Mouse (Mus musculus) splenic B cell, adult 2 months (primary cell): ENCODE data around the gene Mog.

Source experiments
- DNase-seq: peaks from one replicate; pipeline ENCODE4 v3.0.0-alpha.2; 2011; ENCODE audit warnings: low read depth, low spot score
- H3K27me3 ChIP-seq: 2 replicates; pipeline ENCODE4 v1.6.1; 2012; ENCODE audit warnings: mild to moderate bottlenecking, low read length, moderate library complexity, mixed read lengths; ENCODE audit not compliant: control insufficient read depth, poor library complexity, insufficient read depth, severe bottlenecking
- H3K36me3 ChIP-seq: 2 replicates; pipeline ENCODE4 v1.6.1; 2012; ENCODE audit warnings: mild to moderate bottlenecking, low read length, moderate library complexity, mixed read lengths; ENCODE audit not compliant: control insufficient read depth, poor library complexity, insufficient read depth, severe bottlenecking

Mog gene

GRCm38 (mm10) chr17:37022628-37023576 is at the start of gene Mog:
Gene Mog, minus strand, starts transcription at chr17:37023398.
- H3K36me3 ChIP-seq: no peaks in the 10 kb centered on the region
- no peaks in the 10 kb centered on the region for H3K27me3 ChIP-seq
- peak; percentile 45 for DNase-seq

GRCm38 (mm10) chr17:37072730-37073276 is 49.6 kb upstream of the Mog start:
- H3K27me3 ChIP-seq: no peaks in the 10 kb centered on the region
- H3K36me3 ChIP-seq: no peaks in the 10 kb centered on the region
- DNase-seq: no peak

- Histone ChIP-seq H3K36me3 (no peaks in the 10 kb centered on the region), H3K27me3 (no peaks in the 10 kb centered on the region)
- DNase-seq: no peak
Measured at GRCm38 (mm10) chr17:37072080-37072729, 49.0 kb upstream of the Mog start.

DNA sequence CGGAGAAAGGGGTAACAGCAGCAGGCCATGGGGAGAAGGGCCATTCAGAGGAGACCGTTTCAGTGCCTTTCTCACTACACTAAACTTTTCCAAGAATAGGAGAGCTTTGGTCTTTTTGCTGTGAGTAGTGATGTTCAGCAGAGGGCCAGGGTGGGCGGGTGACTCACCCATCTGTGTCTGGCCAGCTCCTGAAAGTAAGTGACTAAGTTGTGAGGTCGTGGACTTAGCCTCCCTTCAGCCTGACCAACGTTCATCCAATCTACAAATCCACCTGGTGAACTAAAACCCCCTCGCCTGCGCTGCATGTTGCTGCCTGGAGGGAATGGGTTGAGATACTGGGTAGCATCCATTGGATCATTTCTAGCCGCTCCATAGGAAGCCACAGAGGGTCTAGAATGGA is 46.9 kb upstream of the Mog start:
- Histone ChIP-seq H3K36me3 (no peaks in the 10 kb centered on the region), H3K27me3 (no peaks in the 10 kb centered on the region)
- no peak for DNase-seq

DNA sequence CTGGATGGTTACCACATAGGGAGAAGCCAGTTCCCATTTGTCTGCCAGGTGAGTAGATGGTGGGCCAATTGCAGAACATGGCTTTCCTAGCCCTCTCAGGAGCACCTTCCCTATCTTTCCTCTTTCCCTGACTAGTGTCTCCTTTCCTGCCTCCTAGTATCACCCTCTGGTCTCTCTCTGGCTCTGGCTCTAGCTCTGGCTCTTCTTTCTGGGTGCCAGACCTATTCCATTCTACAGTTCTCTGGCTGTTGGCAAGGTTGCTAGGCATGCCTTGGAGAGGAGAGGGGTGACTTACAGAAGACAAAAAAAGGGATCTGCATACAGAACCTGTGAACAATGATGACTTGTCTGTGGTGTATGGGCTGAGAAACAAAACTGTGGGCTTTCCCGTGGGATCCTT is 44.7 kb upstream of the Mog start:
- no peaks in the 10 kb centered on the region for H3K27me3 ChIP-seq
- DNase-seq: no peak

GRCm38 (mm10) chr17:37065993-37066392 is 42.8 kb upstream of the Mog start:
- Histone ChIP-seq H3K36me3 (0 out of 2 replicates have a peak, but pooled peaks cover 2% of the 10 kb centered on the region), H3K27me3 (no peaks in the 10 kb centered on the region)
- DNase-seq: no peak

More for the DNA sequence above, 44.7 kb upstream of the Mog start:
- H3K36me3 ChIP-seq: 0 out of 2 replicates have a peak, but pooled peaks cover 2% of the 10 kb centered on the region

GRCm38 (mm10) chr17:37063686-37064495 is 40.7 kb upstream of the Mog start:
- H3K36me3 ChIP-seq: 0 out of 2 replicates have a peak, but pooled peaks cover 2% of the 10 kb centered on the region
- no peak for DNase-seq

GRCm38 (mm10) chr17:37063063-37063462 is 39.9 kb upstream of the Mog start:
- Histone ChIP-seq H3K27me3 (no peaks in the 10 kb centered on the region), H3K36me3 (0 out of 2 replicates have a peak, but pooled peaks cover 2% of the 10 kb centered on the region)
- DNase-seq: no peak

More at GRCm38 (mm10) chr17:37063686-37064495, 40.7 kb upstream of the Mog start:
- H3K27me3 ChIP-seq: no peaks in the 10 kb centered on the region

GRCm38 (mm10) chr17:37062101-37062641 is 39.0 kb upstream of the Mog start:
- DNase-seq: no peak
- no peaks in the 10 kb centered on the region for H3K27me3 ChIP-seq

DNA sequence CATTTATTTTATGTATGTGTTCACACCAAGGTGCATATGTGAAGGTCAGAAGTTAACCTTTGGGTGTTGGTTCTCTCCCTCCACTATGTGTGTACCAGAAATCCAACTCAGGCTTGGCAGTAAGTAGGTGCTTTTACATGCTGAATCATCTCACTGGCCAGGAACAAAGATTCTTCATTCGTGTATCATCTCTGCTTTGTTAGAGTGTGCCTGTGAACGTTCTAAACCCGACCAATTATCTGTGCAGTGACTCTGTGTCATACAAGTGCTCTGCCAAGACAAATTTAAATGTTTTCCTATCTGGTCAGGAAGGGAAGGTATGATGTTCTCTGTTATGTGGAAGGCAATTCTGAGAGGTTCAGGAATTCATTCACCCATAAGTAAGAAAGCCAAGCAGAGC is 38.2 kb upstream of the Mog start:
- H3K27me3 ChIP-seq: no peaks in the 10 kb centered on the region
- 0 out of 2 replicates have a peak, but pooled peaks cover 2% of the 10 kb centered on the region for H3K36me3 ChIP-seq
- no peak for DNase-seq

More at GRCm38 (mm10) chr17:37062101-37062641, 39.0 kb upstream of the Mog start:
- H3K36me3 ChIP-seq: 0 out of 2 replicates have a peak, but pooled peaks cover 2% of the 10 kb centered on the region

- no peaks in the 10 kb centered on the region for H3K27me3 ChIP-seq
- DNase-seq: no peak
- no peaks in the 10 kb centered on the region; the same call in 1 of the 2 replicates for H3K36me3 ChIP-seq
Measured at GRCm38 (mm10) chr17:37056957-37057356, 33.8 kb upstream of the Mog start.

DNA sequence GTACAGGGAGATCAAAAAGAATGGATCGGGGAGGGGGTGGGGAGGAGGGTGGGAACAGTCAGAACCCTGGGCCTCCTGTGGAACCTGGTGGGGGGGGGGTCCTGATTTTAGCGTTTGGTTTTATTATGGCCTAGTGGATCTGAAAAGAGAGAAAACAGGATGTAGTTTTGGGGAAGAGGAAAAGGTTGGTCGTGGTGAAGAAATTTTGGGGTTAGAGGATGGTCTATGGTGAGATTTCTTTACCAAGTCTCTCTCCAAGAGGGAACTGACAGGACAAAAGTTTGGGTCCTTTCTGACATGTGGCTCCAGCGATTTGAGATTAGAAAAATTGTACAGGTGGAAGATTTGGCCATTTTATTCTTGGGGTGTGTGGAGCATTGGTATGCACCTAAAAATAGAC is 28.5 kb upstream of the Mog start:
- Histone ChIP-seq H3K36me3 (no peaks in the 10 kb centered on the region; the same call in 1 of the 2 replicates), H3K27me3 (no peaks in the 10 kb centered on the region)
- DNase-seq: no peak

GRCm38 (mm10) chr17:37050876-37051275 is 27.7 kb upstream of the Mog start:
- H3K27me3 ChIP-seq: no peaks in the 10 kb centered on the region
- DNase-seq: no peak

DNA sequence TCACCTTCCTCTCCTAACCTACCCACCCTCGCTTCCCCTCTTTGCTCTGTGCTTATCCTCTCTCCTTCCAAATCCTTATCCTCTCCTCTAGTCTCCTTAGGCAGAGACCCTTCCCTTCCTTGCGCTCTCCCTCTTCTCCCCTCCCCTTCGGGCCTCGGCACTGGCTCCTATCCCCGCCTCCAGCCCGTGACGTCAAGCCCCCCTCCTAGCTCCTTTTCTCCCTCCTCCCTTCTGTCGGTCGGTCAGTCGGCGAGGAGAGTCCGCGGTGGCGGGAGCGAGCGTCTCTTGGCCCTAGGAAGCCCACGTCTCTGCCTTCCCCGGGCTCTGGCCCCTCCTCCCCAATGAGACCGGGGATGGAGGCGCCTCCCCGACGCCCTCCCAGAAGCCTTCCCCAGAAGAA is 27.2 kb upstream of the Mog start:
- Histone ChIP-seq H3K36me3 (no peaks in the 10 kb centered on the region; the same call in 1 of the 2 replicates), H3K27me3 (no peaks in the 10 kb centered on the region)
- peak; percentile 30 for DNase-seq

More at GRCm38 (mm10) chr17:37050876-37051275, 27.7 kb upstream of the Mog start:
- H3K36me3 ChIP-seq: no peaks in the 10 kb centered on the region; the same call in 1 of the 2 replicates
